Mouse (Mus musculus): ENCODE data around the gene Nav2.

Gene Nav2

GRCm38 (mm10) chr7:49420139-49420802 is 511.8 kb downstream of the Nav2 start:
- DNase-seq = no peak

- DNase-seq = no peak
Measured at GRCm38 (mm10) chr7:49421261-49421660, 512.7 kb downstream of the Nav2 start.

- DNase-seq = no peak
Measured at GRCm38 (mm10) chr7:49423943-49424342, 515.4 kb downstream of the Nav2 start.

GRCm38 (mm10) chr7:49426060-49426459 is 517.5 kb downstream of the Nav2 start:
- DNase-seq = peak; percentile 79

- peak; percentile 51 for DNase-seq
Measured at GRCm38 (mm10) chr7:49427843-49428242, 519.3 kb downstream of the Nav2 start.

GRCm38 (mm10) chr7:49428947-49429346 is 520.4 kb downstream of the Nav2 start:
- no peak for DNase-seq

- no peak for DNase-seq
Measured at GRCm38 (mm10) chr7:49430808-49431207, 522.3 kb downstream of the Nav2 start.

- no peak for DNase-seq
Measured at GRCm38 (mm10) chr7:49433945-49434344, 525.4 kb downstream of the Nav2 start.

GRCm38 (mm10) chr7:49436492-49436891 is 528.0 kb downstream of the Nav2 start:
- no peak for DNase-seq

- DNase-seq = no peak
Measured at GRCm38 (mm10) chr7:49437901-49438300, 529.4 kb downstream of the Nav2 start.

- DNase-seq = peak; percentile 73
Measured at GRCm38 (mm10) chr7:49439136-49439535, 530.6 kb downstream of the Nav2 start.

- no peak for DNase-seq
Measured at GRCm38 (mm10) chr7:49440333-49440969, 531.9 kb downstream of the Nav2 start.

GRCm38 (mm10) chr7:49442174-49442573 is 533.7 kb downstream of the Nav2 start:
- DNase-seq = no peak

GRCm38 (mm10) chr7:49448580-49448979 is 540.1 kb downstream of the Nav2 start:
- no peak for DNase-seq

- no peak for DNase-seq
Measured at GRCm38 (mm10) chr7:49450261-49451141, 542.0 kb downstream of the Nav2 start.

GRCm38 (mm10) chr7:49451240-49451639 is 542.7 kb downstream of the Nav2 start:
- no peak for DNase-seq

GRCm38 (mm10) chr7:49452274-49452673 is 543.8 kb downstream of the Nav2 start:
- DNase-seq = no peak

- no peak for DNase-seq
Measured at GRCm38 (mm10) chr7:49454601-49455000, 546.1 kb downstream of the Nav2 start.

- DNase-seq = peak; percentile 85
Measured at GRCm38 (mm10) chr7:49456148-49456547, 547.6 kb downstream of the Nav2 start.

GRCm38 (mm10) chr7:49457398-49457797 is 548.9 kb downstream of the Nav2 start:
- no peak for DNase-seq

GRCm38 (mm10) chr7:49457890-49458289 is 549.4 kb downstream of the Nav2 start:
- no peak for DNase-seq

GRCm38 (mm10) chr7:49462328-49462811 is 553.9 kb downstream of the Nav2 start:
- DNase-seq = peak; percentile 31

GRCm38 (mm10) chr7:49467861-49468260 is 559.3 kb downstream of the Nav2 start:
- no peak for DNase-seq
